Mouse (Mus musculus): ENCODE data around the gene Atp2a2.

- TF ChIP-seq CTCF (IDR thresholded peaks at IDR 0.05; ENCODE audit: low read depth): no peak
- TF ChIP-seq EP300 (IDR thresholded peaks at IDR 0.05; ENCODE audit: low read depth): no peak
These were observed 14.2 kb downstream of the Atp2a2 start for GRCm38 (mm10) chr5:122487825-122488224.

Data from heart, postnatal 0 days (tissue).